Mouse (Mus musculus) kidney, postnatal 4 days (tissue): Measurements from ENCODE around the gene Naa16.

Experiments used
- DNase-seq, 2 experiments: peaks; one replicate each; pipeline ENCODE4 v3.0.0; 2021; ENCODE audit warnings: mixed read lengths in 2 of 2

Gene Naa16

DNA sequence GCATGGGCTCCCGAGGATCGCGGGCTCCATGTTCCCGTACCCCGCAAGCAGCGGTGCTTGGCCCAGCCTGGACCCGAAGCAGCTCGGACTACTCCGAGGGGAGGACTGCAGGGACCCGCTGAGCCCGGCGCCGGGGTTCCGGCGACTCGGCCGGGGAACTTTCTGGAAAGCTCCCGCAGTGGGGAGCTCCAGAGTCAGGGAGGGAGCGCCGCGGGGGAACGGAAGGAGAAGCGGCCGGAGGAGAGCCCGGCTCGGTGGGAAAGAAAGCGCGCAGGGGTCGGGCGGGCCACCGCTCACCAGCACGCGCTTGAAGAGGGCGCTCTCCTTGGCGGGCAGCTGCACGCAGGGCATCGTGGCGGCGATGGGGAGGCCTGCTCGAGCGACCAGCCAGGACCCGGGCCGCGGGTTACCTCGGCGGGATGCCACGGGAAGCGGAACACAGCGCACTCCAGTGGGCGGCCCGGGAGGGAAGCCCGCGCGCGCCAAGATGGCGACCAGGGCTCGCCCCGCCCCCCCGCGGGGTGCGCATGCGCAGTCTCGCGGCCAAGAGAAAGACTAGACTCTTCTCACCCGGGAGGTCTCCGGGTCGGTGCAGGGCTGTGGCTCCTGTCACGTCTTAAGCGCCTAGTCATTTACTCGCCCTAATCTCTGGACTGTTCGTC, at the start of gene Naa16:
Gene Naa16 (minus strand): TSS at position 514 of the 662 bp plus-strand sequence.
- DNase-seq: peak; percentile 96 to 98

DNA sequence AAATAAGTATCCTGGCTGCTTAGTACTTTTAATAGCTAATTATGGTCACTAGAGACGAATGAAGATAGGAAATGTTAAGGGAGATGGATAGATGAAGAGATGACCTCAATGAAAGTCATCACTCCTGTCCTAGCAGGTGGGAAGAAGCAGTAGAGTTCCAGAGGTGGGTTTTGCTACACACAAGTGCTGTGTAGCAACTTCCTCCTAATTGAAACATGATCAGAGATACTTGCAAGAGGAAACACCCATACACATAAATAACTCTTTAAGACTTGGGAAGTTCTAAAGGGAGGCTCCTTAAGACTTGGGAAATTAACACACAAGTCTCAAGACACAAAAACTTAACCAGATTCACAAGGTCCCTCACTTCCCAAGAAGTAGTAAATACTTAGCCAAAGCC, 43.5 kb upstream of the Naa16 start:
- no peak for DNase-seq

DNA sequence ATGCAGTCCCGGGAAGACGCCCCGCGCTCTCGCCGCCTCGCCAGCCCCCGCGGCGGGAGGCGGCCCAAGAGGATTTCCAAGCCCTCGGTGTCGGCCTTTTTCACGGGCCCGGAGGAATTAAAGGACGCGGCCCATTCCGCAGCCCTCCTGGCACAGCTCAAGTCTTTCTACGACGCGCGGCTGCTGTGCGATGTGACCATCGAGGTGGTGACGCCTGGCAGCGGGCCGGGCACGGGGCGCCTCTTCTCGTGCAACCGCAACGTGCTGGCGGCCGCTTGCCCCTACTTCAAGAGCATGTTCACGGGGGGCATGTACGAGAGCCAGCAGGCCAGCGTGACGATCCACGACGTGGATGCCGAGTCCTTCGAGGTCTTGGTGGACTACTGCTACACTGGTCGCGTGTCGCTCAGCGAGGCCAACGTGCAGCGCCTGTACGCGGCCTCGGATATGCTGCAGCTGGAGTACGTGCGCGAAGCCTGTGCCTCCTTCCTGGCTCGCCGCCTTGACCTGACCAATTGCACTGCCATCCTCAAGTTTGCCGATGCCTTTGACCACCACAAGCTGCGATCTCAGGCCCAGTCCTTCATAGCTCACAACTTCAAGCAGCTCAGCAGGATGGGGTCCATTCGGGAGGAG, 36.3 kb upstream of the Naa16 start:
- peak; percentile 17 to 31 for DNase-seq

DNA sequence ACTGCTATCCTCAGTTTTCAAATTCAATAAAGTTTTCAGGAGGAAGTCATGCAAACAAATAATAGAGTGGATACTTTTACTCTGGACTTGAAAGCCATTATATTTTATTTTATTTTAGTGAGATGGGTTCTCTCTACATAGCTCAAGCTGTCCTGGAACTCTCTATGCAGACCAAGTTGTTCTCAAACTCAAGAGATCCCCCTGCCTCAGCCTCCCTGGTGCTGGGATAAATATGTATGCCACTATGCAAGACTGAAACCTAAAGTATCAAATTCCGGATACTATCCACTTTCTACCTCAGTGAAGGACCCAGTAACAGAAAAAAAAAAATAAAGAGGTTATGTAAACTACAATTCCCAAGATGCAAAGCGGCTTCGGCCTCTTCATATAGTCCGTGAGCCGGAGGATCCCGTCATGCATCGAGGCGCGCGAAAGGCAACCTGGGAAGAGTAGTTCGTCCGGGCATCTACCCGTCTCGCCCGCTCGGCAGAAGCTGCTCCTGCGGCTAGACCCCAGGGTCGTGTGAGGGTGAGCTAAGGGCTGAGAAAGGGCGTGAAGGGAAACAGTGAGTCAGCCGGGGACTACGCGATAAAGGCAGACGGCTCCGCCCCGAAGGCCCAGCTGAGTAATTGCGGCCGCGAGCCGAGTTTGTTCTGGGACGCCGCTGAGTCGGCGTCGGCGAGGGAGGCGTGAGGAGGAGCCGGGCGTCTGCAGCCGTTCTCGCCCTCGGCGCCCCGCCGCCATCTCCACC, 35.6 kb upstream of the Naa16 start, which contains the start of gene Kbtbd7:
Gene Kbtbd7 (plus strand): TSS at position 533 of the 751 bp plus-strand sequence.
- peak; percentile 93 to 96 for DNase-seq

DNA sequence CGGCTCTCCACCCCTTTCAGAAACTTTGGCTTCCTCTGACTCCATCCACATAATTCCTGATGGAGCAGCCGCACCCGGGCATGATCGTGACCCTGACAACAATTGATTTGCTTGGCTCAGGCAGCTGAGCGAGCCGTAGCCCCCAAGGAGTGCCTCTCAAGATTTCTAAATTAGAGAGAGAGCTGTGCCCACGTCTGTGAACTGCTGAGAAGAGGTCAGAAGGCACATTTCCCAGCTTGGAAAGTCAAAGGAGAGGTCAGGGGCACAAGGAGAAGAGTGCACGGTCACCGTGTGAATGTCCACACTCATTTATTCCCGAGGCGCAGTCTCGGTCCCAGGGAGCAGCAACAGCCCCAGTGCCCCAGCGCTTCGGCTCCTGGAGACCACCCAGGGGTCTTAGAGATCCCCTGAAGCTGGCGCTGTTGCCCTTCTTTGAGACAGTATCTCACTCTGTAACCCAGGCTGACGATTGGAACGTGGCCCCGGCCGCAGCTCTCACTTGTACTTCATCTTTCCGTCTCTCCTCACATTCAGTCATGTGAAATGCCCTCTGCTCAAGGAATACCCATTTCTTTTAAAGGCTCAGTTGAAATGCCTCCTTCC, 29.6 kb upstream of the Naa16 start:
- DNase-seq: peak in 1 of 2 experiments; percentile 6

DNA sequence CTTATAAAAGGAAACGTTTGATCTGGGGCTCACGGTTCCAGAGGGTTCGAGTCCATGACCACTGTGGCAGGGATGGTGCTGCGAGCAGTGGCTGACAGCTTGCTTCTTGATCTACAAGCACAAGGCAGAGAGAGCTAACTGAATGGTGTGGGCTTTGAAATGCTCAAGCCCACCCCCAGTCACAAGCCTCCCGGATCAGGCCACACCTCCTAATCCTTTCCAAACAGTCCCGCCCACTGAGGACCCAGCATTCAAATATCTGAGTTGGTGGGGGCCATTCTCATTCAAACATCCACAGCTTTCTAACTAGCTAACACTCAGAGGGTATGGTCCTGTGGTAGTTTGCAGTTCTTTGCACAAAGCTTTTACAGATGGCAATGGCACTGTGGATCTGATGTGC, 22.5 kb upstream of the Naa16 start:
- no peak for DNase-seq

DNA sequence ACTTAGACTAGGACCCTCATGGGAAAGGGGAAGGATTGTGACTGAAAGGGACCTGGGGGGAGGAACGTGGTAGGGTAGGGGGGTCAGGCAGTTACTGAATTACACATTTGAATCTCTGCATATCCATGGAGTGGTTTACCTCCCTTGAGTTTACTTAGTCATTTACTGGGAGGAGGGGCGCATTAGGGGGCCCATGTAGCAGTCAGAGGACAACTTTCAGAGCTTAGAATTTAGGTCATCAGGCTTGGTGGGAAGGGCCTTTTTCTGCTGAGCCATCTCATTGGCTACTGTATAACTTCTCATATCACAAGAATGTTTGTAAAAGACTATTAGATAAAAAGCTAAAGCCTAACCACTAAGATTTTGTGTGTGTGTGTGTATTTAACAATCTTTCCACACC, 20.1 kb upstream of the Naa16 start:
- DNase-seq: no peak

DNA sequence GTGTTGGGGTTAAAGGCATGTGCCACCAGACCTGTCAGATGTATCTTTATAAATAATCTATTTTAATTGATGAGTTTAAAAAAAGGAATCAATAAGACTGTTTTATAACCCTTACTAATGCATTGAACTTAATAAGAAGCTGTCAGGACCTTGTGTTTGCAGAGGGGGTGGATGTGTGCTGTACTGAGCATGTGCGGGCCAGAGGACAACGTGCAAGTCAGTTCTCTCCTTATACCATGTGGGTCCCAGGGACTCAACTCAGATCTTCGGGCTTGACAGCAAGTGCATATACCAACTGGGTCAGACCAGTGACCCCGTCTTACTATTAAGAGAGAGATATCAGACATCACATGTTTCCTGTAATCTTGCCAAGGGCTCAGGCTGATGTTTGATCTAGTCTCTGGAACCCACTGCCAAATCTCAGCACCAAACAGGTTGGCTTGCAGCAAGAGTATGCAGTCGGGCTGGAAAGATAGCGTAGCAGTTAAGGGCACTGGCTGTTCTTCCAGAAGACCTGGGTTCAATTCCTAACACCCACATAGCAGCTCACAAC, 18.8 kb upstream of the Naa16 start:
- peak in 1 of 2 experiments; percentile 0 for DNase-seq

DNA sequence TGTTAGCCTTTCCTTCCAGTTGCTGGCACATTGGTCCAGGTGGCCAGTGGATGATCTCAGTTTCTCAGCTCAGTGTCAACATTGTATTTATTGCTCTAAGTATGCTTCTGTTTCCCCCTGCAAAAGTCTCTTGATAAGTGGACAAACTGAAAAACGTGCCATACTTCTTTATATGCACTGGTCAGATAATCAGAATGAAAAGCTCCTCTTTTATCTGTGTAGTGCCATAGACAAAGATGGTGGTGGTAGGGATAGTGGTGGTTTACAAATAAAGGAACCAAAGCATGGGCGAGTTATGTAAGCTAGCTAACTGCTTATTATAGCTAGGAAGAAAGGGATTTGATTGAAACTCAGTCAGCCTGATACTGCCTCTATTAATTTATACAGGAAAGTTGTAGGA, 17.1 kb upstream of the Naa16 start:
- DNase-seq: no peak

DNA sequence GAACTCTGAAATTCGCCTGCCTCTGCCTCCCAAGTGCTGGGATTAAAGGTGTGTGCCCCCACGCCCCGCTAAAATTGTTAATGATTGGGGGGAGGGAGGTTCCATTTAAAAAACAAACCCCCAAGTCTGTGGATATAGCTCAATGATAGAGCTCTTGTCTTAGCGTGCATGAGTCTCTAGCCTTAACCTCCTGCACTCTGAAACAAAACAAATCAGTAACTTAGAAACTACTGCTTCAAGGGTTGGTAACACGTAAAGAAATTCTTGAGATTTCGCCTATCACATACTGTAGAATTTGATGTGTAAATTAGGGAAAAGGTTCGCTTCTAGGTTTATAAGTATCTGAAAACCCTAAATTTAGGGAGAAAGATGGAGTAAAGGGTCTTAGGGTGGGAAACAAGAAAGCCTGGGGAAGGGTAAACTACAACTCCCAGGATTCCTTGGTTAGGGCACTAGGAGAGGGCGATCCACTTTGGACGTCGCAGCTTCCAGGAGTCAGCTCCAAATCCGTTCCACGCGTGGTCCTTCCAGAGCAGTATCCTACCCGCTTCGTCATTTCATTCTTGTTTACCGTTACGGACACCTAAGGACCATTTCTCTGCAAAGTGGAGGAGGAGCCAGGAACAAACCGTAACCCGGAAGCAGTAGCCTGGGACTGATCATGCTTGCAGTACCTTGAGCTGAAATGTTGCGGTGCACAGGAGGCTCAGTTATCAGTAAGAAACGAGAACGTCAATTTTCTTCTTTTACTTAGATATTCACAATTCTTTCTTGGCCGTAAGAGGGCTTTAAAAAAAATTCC, 6.9 kb upstream of the Naa16 start, which contains the start of gene Mtrf1:
Gene Mtrf1 (plus strand): TSS at position 452 of the 802 bp plus-strand sequence.
- peak; percentile 66 to 79 for DNase-seq

DNA sequence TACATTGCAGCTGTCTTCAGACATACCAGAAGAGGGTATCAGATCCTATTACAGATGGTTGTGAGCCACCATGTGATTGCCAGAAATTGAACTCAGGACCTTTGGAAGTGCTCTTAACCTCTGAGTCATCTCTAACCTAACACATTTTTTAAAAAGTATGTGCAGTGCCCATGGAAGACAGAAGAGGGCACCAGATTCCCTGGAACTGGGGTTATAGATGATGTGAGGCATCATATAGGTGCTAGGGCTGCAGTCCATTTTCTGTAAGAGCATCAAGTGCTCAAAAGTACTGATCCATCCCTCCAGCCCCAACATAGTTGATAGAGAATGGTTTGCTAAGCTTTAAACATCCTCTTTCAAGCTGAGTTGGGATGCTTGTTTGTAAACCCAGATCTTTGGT, 4.0 kb upstream of the Naa16 start:
- DNase-seq: peak; percentile 16 to 28

DNA sequence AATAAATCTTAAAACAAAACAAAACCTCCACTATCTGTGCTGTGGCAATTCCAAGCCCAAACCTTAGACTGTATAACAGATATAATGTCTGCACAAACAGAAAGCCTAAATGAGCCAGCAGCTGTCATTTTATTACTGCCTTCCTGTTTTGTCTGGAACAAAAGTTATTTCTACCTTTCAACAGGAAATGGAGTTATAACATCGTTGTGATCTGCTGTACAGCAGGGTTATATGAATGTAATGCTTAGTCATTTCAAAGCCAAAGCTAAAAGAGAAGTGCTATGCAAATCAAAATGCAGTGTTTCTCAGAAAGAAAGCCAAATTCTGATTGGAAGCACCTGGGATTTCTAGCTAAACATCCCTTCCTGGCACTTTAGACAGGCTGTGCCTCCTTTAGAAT, 2.7 kb upstream of the Naa16 start:
- DNase-seq: no peak

DNA sequence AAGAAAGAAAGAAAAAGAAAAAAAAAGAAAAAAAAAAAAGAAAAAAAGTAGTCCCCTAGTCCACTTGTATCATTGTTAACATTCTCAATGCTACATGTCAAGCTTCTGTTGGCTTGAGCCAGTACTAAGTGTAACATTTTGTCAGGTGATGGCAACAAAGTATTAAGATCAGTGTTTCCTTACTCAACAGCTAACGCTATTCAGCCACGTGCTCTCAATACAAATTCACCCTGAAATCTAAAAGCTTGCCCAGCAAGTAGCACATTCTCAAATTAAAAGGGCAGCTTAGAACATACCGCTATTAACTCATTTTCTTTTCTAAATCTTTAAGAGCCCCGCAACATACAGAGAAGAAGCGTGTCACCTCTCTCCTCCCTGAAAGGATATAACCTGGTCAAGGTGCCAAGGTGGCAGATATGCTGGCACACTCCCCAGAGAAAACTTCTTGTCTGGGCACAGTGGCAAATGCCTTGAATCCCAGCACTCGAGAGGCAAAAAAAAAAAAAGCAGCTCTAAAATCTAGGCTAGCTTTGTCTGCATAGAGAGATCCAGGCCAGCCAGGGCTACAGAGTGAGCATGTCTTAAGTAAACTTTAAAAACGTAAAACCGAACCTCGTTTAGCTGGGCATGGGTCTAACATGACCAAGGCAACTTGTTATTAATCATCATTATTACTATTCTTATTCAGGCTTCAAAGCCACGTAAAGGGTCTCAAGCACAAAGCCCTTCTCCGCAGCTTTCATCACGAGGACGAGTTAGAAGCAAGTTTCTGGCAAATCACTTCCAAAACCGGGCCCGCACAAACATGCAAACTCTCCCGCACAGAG, 927 bp downstream of the Naa16 start:
- DNase-seq: no peak

DNA sequence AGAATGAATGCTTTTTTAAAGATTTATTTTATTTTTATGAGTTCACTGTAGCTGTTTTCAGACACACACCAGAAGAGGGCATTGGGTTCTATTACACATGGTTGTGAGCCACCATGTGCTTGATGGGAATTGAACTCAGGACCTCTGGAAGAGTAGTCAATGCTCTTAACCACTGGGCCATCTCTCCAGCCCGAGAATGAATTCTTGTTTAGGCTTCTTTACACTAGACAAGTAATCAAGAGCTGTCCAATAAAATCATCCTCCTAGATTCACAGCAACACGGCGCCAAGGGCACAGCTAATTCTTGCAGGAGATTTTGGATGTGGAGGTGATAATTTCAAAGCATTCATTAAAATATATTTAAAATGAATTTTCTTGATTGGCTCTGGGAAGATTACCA, 2.3 kb downstream of the Naa16 start:
- no peak for DNase-seq

DNA sequence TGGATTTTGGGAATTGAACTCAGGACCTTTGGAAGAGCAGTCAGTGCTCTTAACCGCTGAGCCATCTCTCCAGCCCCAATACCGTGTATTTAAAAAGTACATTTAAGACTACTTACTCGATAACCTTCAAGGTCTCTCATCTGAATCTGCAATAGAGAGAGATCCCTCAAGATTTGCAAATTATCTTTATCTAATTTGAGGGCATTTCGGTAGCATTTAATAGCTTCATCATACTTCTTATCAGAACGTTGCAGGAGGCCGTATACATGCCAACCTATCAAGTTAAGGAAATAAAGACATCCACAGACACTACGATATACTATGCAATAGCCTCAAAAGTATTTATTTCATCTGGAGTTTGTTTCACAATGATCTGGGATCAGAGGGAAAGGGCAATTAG, 7.5 kb downstream of the Naa16 start:
- no peak for DNase-seq

DNA sequence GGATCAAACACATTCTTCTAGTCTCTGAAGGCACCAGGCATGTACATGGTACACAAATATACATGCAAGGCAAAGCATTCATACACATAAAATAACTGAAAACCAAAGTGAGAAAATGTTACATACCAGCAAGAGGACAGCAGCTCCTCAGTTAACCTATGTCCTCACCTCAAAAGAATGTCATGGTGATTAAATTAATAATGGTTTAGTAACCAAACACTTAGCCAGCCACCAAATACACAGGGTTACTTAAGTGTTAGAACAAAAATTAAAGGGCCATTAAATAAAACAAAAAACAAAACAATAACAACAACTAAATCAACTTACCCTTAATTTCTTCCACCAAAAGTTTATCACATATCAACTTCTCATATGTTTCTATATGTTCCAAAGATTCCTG, 13.5 kb downstream of the Naa16 start:
- no peak for DNase-seq

DNA sequence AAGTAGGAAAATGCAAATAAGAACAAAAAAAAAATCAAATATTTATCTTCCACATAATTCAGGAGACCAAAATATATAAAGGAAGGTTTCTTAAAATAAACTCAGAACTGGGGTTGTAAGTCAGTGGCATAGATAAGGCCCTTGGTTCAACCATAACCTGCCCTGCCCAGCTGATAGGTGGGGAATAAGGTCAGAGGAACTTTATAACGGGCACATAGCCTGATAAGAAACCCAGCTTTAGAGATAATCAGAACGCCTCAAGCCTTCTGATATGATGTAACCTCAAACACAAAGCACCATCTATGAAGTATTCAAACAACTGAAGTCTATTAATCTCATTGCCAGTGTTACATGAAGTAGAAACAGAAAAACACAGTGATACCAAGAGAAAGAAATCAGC, 32.5 kb downstream of the Naa16 start:
- no peak for DNase-seq

DNA sequence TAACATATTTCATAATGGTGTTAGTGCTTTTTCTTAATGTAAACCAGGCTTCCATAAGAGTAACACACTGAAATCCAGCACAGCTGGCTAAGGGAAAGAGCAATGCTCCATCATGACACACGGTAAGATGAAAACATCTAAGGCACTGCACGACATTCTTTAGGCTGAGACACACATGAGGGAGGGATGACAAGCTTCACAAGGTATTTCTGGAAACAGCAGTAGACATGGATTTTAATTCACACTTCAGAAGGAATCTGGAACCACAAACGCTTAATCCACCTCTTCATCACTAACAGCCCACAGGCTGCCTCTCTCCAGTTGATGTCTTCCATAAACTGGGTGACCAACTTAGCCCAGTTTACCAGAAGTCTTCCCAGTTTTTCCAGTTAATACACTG, 44.2 kb downstream of the Naa16 start:
- no peak for DNase-seq

DNA sequence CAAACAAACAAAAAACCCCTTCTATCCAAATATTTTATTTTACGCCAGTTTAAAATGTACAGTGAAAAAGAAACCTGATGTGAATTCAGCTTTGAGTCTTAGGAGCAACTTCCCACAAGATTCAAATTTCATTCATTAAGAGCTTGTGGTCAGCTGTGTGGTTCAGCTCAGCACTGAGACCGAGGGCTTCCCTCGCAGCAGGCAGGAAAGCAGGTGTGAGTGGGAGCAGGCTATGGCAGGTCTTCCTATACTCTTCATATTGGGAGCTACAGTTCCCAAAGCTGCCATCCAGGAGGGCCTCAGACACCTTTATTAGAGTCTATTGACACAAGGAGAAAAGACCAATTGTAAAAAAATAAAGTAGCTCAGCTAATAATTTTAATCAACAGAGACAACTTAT, 55.0 kb downstream of the Naa16 start:
- no peak for DNase-seq

DNA sequence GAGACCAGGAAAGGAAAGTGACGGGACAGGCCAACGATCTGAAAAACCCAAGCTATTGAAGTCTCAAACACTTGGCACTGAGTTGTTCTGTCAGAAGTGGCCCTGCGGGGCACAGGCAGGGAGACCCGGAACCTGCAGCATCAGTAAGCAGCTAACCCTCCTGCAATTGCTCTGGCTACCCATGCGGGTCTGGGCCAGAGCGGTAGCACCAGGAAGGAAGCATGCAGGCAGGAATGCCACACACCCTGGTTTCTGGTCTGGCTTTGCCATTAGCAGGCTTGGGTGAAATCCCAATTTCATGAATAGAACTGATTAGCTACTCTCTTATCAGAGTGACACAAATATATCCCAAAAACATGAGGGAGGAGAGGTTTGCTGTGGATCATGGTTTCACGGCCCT, 58.6 kb downstream of the Naa16 start:
- peak in 1 of 2 experiments; percentile 17 for DNase-seq

DNA sequence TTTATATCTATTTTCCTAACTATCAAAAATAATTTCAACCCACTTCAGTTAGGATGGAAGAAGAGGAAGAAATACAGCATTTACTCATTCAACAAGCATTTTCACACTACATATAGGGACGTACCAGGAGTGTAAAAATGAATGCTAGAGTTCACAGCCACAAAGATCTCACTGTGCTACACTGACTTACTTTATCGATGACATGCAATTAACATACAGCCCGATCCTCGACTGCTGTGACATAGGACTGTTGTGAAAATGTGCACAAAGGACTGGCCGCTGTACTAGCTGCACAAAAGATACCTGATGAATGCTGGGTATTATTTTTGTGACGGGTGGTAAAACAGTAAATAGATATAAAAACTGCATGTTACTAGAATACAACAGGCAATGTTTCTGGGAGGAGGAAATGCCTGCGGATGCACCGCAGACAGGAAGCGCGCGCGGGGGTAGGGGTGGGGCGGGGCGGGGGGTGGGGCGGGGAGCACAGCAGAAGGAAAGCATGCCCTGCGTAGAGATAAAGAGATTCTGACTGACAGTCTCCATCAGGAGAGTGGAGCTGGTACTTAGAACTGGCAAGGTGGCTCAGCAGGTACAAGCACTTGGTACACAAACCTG, 59.5 kb downstream of the Naa16 start:
- DNase-seq: peak in 1 of 2 experiments; percentile 21
